Mouse (Mus musculus) liver, embryonic 15.5 days (tissue): ENCODE results near the gene Anapc5. TPM values are rescaled to one million over a fixed set of nuclear protein-coding genes. Genes with fewer than 3 reads are reported as not detected.
A peak's percentile ranks its signal among the peaks of the same experiment; 100 is the strongest.

Experiments used
- ATAC-seq: fragments of 200-750 bp; cut with Nextera tagmentation; 2 replicates; pipeline ENCODE4 v1.8.0; 2017; ENCODE audit warnings: moderate number of reproducible peaks, mild to moderate bottlenecking, moderate library complexity; ENCODE audit not compliant: insufficient read depth
- H3K27ac ChIP-seq: fragments of 300-500 bp; sonication (generic); replicated peaks from 2 replicates; pipeline ENCODE4 v1.5.1; 2015; ENCODE audit warnings: mild to moderate bottlenecking, inconsistent platforms
- H3K27me3 ChIP-seq: fragments of 300-500 bp; sonication (generic); 2 replicates; pipeline ENCODE4 v1.6.1; 2015; ENCODE audit warnings: mild to moderate bottlenecking, inconsistent platforms
- H3K36me3 ChIP-seq: fragments of 300-500 bp; sonication (generic); replicated peaks from 2 replicates; pipeline ENCODE4 v1.6.1; 2015; ENCODE audit warnings: moderate library complexity, mild to moderate bottlenecking, inconsistent platforms
- H3K4me1 ChIP-seq: fragments of 300-500 bp; sonication (generic); replicated peaks from 2 replicates; pipeline ENCODE4 v1.6.1; 2015; ENCODE audit warnings: inconsistent platforms
- H3K4me2 ChIP-seq: fragments of 300-500 bp; sonication (generic); 2 replicates; pipeline ENCODE4 v1.6.1; 2015; ENCODE audit warnings: moderate library complexity, mild to moderate bottlenecking, inconsistent platforms
- H3K4me3 ChIP-seq: fragments of 300-500 bp; sonication (generic); replicated peaks from 2 replicates; pipeline ENCODE4 v1.5.1; 2015; ENCODE audit warnings: mild to moderate bottlenecking, inconsistent platforms
- H3K9ac ChIP-seq: fragments of 300-500 bp; sonication (generic); 2 replicates; pipeline ENCODE4 v1.6.1; 2015; ENCODE audit warnings: moderate library complexity, mild to moderate bottlenecking, inconsistent platforms
- H3K9me3 ChIP-seq: fragments of 300-500 bp; sonication (generic); replicated peaks from 2 replicates; pipeline ENCODE4 v1.6.1; 2016; ENCODE audit warnings: inconsistent platforms
- WGBS: fragments of 180-500 bp; shearing (Covaris S2); methylation state at CpG from one replicate; pipeline ENCODE4 v1.1.7; 2015; ENCODE audit warnings: mixed read lengths; ENCODE audit not compliant: insufficient replicate concordance; 5-methylcytosine and 5-hydroxymethylcytosine counted together
- polyA plus RNA-seq: library from polyadenylated mRNA; unstranded; fragments of >200 nt; fragmentation: Nextera tagmentation; extraction: Ambion mirVana; gene quantifications from 2 replicates; pipeline ENCODE4 v1.2.1, GENCODE M21; 2015

Anapc5 gene
- polyA plus RNA-seq, 1 experiment from 2014 or later, result 220 TPM

GRCm38 (mm10) chr5:122824450-122824849 is 3.3 kb upstream of the Anapc5 start:
- no peak overlapping the region for H3K9ac ChIP-seq
- peaks cover 34% of the 10 kb centered on the region for H3K4me1 ChIP-seq
- no peaks in the 10 kb centered on the region for H3K27me3 ChIP-seq
- peaks cover under 1% of the 10 kb centered on the region for H3K36me3 ChIP-seq
- no peak overlapping the region for H3K4me3 ChIP-seq
- H3K4me2 ChIP-seq, result no peak overlapping the region
- ATAC-seq, result no peak
- no peak overlapping the region for H3K27ac ChIP-seq
- WGBS, result 59% methylated on average over 6 of the region's 6 CpGs
- no peaks in the 10 kb centered on the region for H3K9me3 ChIP-seq

GRCm38 (mm10) chr5:122823976-122824375 is 2.8 kb upstream of the Anapc5 start:
- 78% methylated on average over 1 of the region's 1 CpGs for WGBS

GRCm38 (mm10) chr5:122822441-122822840 is 1.3 kb upstream of the Anapc5 start:
- no peak for ATAC-seq
- no peak overlapping the region for H3K27ac ChIP-seq
- H3K4me2 ChIP-seq, result no peak overlapping the region
- no peak overlapping the region for H3K4me3 ChIP-seq
- H3K9me3 ChIP-seq, result no peaks in the 10 kb centered on the region
- H3K9ac ChIP-seq, result no peak overlapping the region
- H3K27me3 ChIP-seq, result no peaks in the 10 kb centered on the region
- WGBS, result 53% methylated on average over 4 of the region's 4 CpGs
- peaks cover 37% of the 10 kb centered on the region for H3K4me1 ChIP-seq
- peaks cover 19% of the 10 kb centered on the region for H3K36me3 ChIP-seq

More at GRCm38 (mm10) chr5:122823976-122824375, 2.8 kb upstream of the Anapc5 start:
- Histone ChIP-seq H3K27me3 (no peaks in the 10 kb centered on the region), H3K4me3 (no peak overlapping the region), H3K9me3 (no peaks in the 10 kb centered on the region), H3K27ac (0 out of 2 replicates have a peak overlapping the region, but pooled peaks have one; percentile 0), H3K36me3 (peaks cover 4% of the 10 kb centered on the region), H3K4me1 (peaks cover 37% of the 10 kb centered on the region), H3K9ac (no peak overlapping the region), H3K4me2 (no peak overlapping the region)
- ATAC-seq, result no peak

GRCm38 (mm10) chr5:122821524-122821885 is 366 bp upstream of the Anapc5 start:
- Histone ChIP-seq H3K27me3 (no peaks in the 10 kb centered on the region), H3K27ac (peak overlapping the region; percentile 98), H3K4me1 (peaks cover 37% of the 10 kb centered on the region), H3K36me3 (peaks cover 28% of the 10 kb centered on the region), H3K9me3 (no peaks in the 10 kb centered on the region), H3K4me3 (peak overlapping the region; percentile 93), H3K9ac (peak overlapping the region; percentile 87), H3K4me2 (peak overlapping the region; percentile 86)
- ATAC-seq, result peak; percentile 19
- WGBS, result under 1% methylated on average over 10 of the region's 10 CpGs

GRCm38 (mm10) chr5:122812699-122813098 is 8.4 kb downstream of the Anapc5 start:
- H3K9me3 ChIP-seq, result no peaks in the 10 kb centered on the region
- no peaks in the 10 kb centered on the region; the same call in 1 of the 2 replicates for H3K4me1 ChIP-seq
- ATAC-seq, result no peak
- H3K27me3 ChIP-seq, result no peaks in the 10 kb centered on the region
- no peak overlapping the region for H3K4me2 ChIP-seq
- no peak overlapping the region for H3K4me3 ChIP-seq
- H3K36me3 ChIP-seq, result peaks cover 93% of the 10 kb centered on the region
- 61% methylated on average over 3 of the region's 3 CpGs for WGBS
- H3K9ac ChIP-seq, result no peak overlapping the region
- no peak overlapping the region for H3K27ac ChIP-seq

- peaks cover 94% of the 10 kb centered on the region for H3K36me3 ChIP-seq
- H3K27ac ChIP-seq, result no peak overlapping the region
- no peak overlapping the region for H3K4me3 ChIP-seq
- ATAC-seq, result no peak
- no peak overlapping the region for H3K4me2 ChIP-seq
- no peaks in the 10 kb centered on the region; the same call in 1 of the 2 replicates for H3K4me1 ChIP-seq
- 82% methylated on average over 9 of the region's 9 CpGs for WGBS
- H3K27me3 ChIP-seq, result no peaks in the 10 kb centered on the region
- no peak overlapping the region for H3K9ac ChIP-seq
- H3K9me3 ChIP-seq, result no peaks in the 10 kb centered on the region
Measured at GRCm38 (mm10) chr5:122811364-122812079, 9.6 kb downstream of the Anapc5 start.

- Histone ChIP-seq H3K4me2 (no peak overlapping the region), H3K9ac (no peak overlapping the region), H3K27me3 (no peaks in the 10 kb centered on the region), H3K4me3 (no peak overlapping the region), H3K9me3 (no peaks in the 10 kb centered on the region), H3K27ac (no peak overlapping the region), H3K4me1 (peaks cover 23% of the 10 kb centered on the region), H3K36me3 (peaks cover 97% of the 10 kb centered on the region)
- WGBS, result 67% methylated on average over 3 of the region's 3 CpGs
- no peak for ATAC-seq
Measured at GRCm38 (mm10) chr5:122805503-122805902, 15.6 kb downstream of the Anapc5 start.

- Histone ChIP-seq H3K27ac (peak overlapping the region; percentile 56), H3K36me3 (peaks cover 99% of the 10 kb centered on the region), H3K4me1 (peaks cover 49% of the 10 kb centered on the region), H3K9me3 (no peaks in the 10 kb centered on the region), H3K4me3 (no peak overlapping the region), H3K4me2 (no peak overlapping the region), H3K9ac (no peak overlapping the region), H3K27me3 (no peaks in the 10 kb centered on the region)
- ATAC-seq, result no peak
- WGBS, result 79% methylated on average over 9 of the region's 9 CpGs
Measured at GRCm38 (mm10) chr5:122802706-122803105, 18.4 kb downstream of the Anapc5 start.

- Histone ChIP-seq H3K9me3 (no peaks in the 10 kb centered on the region), H3K4me2 (no peak overlapping the region), H3K4me3 (no peak overlapping the region), H3K4me1 (peaks cover 49% of the 10 kb centered on the region), H3K9ac (no peak overlapping the region), H3K36me3 (peaks cover 96% of the 10 kb centered on the region), H3K27me3 (no peaks in the 10 kb centered on the region), H3K27ac (peak overlapping the region; percentile 56)
- ATAC-seq, result no peak
- 86% methylated on average over 8 of the region's 8 CpGs for WGBS
Measured at GRCm38 (mm10) chr5:122801684-122802083, 19.5 kb downstream of the Anapc5 start.

GRCm38 (mm10) chr5:122800345-122801010 is 20.7 kb downstream of the Anapc5 start:
- Histone ChIP-seq H3K36me3 (peaks cover 95% of the 10 kb centered on the region), H3K9me3 (no peaks in the 10 kb centered on the region), H3K4me3 (no peak overlapping the region), H3K4me2 (0 out of 2 replicates have a peak overlapping the region, but pooled peaks have one; percentile 0), H3K27ac (peak overlapping the region; percentile 71), H3K4me1 (peaks cover 49% of the 10 kb centered on the region), H3K9ac (no peak overlapping the region), H3K27me3 (no peaks in the 10 kb centered on the region)
- peak; percentile 52 for ATAC-seq
- 72% methylated on average over 13 of the region's 13 CpGs for WGBS
